Mouse (Mus musculus) midbrain, embryonic 16.5 days (tissue): Measurements from ENCODE around the gene Abcg1. TPM values are rescaled to one million over a fixed set of nuclear protein-coding genes. Genes with fewer than 3 reads are reported as not detected.

ENCODE experiments used
- ATAC-seq: fragments of 200-750 bp; cut with Nextera tagmentation; 2 replicates; pipeline ENCODE4 v1.8.0; 2017; ENCODE audit warnings: moderate TSS enrichment
- H3K27ac ChIP-seq: fragments of 300-500 bp; sonication (generic); 2 replicates; pipeline ENCODE4 v1.5.1; 2014; ENCODE audit warnings: mild to moderate bottlenecking, low read length, mixed read lengths
- H3K27me3 ChIP-seq: fragments of 300-500 bp; sonication (generic); 2 replicates; pipeline ENCODE4 v1.6.1; 2014; ENCODE audit warnings: low read depth, low read length, mixed read lengths; ENCODE audit not compliant: control insufficient read depth, insufficient read depth
- H3K36me3 ChIP-seq: fragments of 300-500 bp; sonication (generic); 2 replicates; pipeline ENCODE4 v1.6.1; 2014; ENCODE audit warnings: mild to moderate bottlenecking, low read length, moderate library complexity, mixed read lengths; ENCODE audit not compliant: control insufficient read depth, insufficient read depth
- H3K4me1 ChIP-seq: fragments of 300-500 bp; sonication (generic); 2 replicates; pipeline ENCODE4 v1.6.1; 2014; ENCODE audit warnings: mild to moderate bottlenecking, low read length, mixed read lengths; ENCODE audit not compliant: control insufficient read depth, insufficient read depth
- H3K4me2 ChIP-seq: fragments of 300-500 bp; sonication (generic); 2 replicates; pipeline ENCODE4 v1.6.1; 2014; ENCODE audit warnings: mild to moderate bottlenecking, low read length, mixed read lengths
- H3K4me3 ChIP-seq: fragments of 300-500 bp; sonication (generic); 2 replicates; pipeline ENCODE4 v1.5.1; 2014; ENCODE audit warnings: low read depth, mild to moderate bottlenecking, low read length, moderate library complexity, mixed read lengths
- H3K9ac ChIP-seq: fragments of 300-500 bp; sonication (generic); 2 replicates; pipeline ENCODE4 v1.6.1; 2014; ENCODE audit warnings: low read depth, low read length, mixed read lengths
- H3K9me3 ChIP-seq: fragments of 300-500 bp; sonication (generic); replicated peaks from 2 replicates; pipeline ENCODE4 v1.6.1; 2014; ENCODE audit warnings: mild to moderate bottlenecking, low read length, mixed read lengths; ENCODE audit not compliant: control insufficient read depth, poor library complexity, severe bottlenecking
- WGBS: fragments of 180-500 bp; shearing (Covaris S2); extraction: QIAGEN DNeasy Blood & Tissue Kit; methylation state at CpG from one replicate; pipeline ENCODE4 v1.1.7; 2014; 5-methylcytosine and 5-hydroxymethylcytosine counted together
- polyA plus RNA-seq: library from polyadenylated mRNA; unstranded; fragments of >200 nt; fragmentation: Nextera tagmentation; extraction: Ambion mirVana; gene quantifications from 2 replicates; pipeline ENCODE4 v1.2.1, GENCODE M21; 2015

Abcg1 gene
- polyA plus RNA-seq, 1 experiment from 2014 or later: 24.3 TPM

GRCm38 (mm10) chr17:31142116-31142515 lies 84.6 kb downstream of the Abcg1 start:
- no peak overlapping the region for H3K9ac ChIP-seq
- no peak overlapping the region for H3K4me3 ChIP-seq
- no peaks in the 10 kb centered on the region for H3K36me3 ChIP-seq
- H3K9me3 ChIP-seq: no peaks in the 10 kb centered on the region
- no peaks in the 10 kb centered on the region for H3K27me3 ChIP-seq
- ATAC-seq: no peak
- H3K27ac ChIP-seq: no peak overlapping the region
- 92% methylated on average over 7 of the region's 7 CpGs for WGBS
- H3K4me1 ChIP-seq: no peaks in the 10 kb centered on the region
- H3K4me2 ChIP-seq: no peak overlapping the region

GRCm38 (mm10) chr17:31144040-31145037 lies 86.9 kb downstream of the Abcg1 start, which contains the start of gene Tff2:
Tff2 (minus strand) TSS chr17:31144282.
- Histone ChIP-seq H3K4me2 (no peak within 1 kb of the TSS), H3K4me1 (no peaks in the 10 kb centered on the region), H3K9me3 (peaks cover 4% of the 10 kb centered on the region), H3K27me3 (no peaks in the 10 kb centered on the region), H3K27ac (no peak within 1 kb of the TSS), H3K36me3 (no peaks in the 10 kb centered on the region), H3K9ac (no peak within 1 kb of the TSS), H3K4me3 (no peak within 1 kb of the TSS)
- no peak for ATAC-seq
- WGBS: 71% methylated on average over 15 of the region's 15 CpGs

- 89% methylated on average over 9 of the region's 9 CpGs for WGBS
- ATAC-seq: no peak
- H3K27me3 ChIP-seq: no peaks in the 10 kb centered on the region
These were observed 88.5 kb downstream of the Abcg1 start for GRCm38 (mm10) chr17:31145998-31146397.

GRCm38 (mm10) chr17:31152512-31152911 lies 95.0 kb downstream of the Abcg1 start:
- no peaks in the 10 kb centered on the region for H3K27me3 ChIP-seq
- no peaks in the 10 kb centered on the region for H3K36me3 ChIP-seq
- no peak overlapping the region for H3K4me3 ChIP-seq
- no peak overlapping the region for H3K27ac ChIP-seq
- no peak overlapping the region for H3K9ac ChIP-seq
- H3K4me2 ChIP-seq: no peak overlapping the region
- H3K9me3 ChIP-seq: peaks cover 5% of the 10 kb centered on the region
- H3K4me1 ChIP-seq: no peaks in the 10 kb centered on the region
- no peak for ATAC-seq
- 31% methylated on average over 5 of the region's 5 CpGs for WGBS

More at GRCm38 (mm10) chr17:31145998-31146397, 88.5 kb downstream of the Abcg1 start:
- peaks cover 5% of the 10 kb centered on the region for H3K9me3 ChIP-seq
- H3K27ac ChIP-seq: no peak overlapping the region
- no peak overlapping the region for H3K4me3 ChIP-seq
- no peaks in the 10 kb centered on the region for H3K4me1 ChIP-seq
- H3K4me2 ChIP-seq: no peak overlapping the region
- H3K9ac ChIP-seq: no peak overlapping the region
- no peaks in the 10 kb centered on the region for H3K36me3 ChIP-seq

GRCm38 (mm10) chr17:31152966-31153499 lies 95.6 kb downstream of the Abcg1 start:
- no peak overlapping the region for H3K4me2 ChIP-seq
- H3K27ac ChIP-seq: no peak overlapping the region
- WGBS: 81% methylated on average over 9 of the region's 9 CpGs
- ATAC-seq: no peak
- H3K9me3 ChIP-seq: peaks cover 5% of the 10 kb centered on the region
- no peaks in the 10 kb centered on the region for H3K27me3 ChIP-seq
- H3K4me3 ChIP-seq: no peak overlapping the region
- H3K4me1 ChIP-seq: no peaks in the 10 kb centered on the region
- H3K9ac ChIP-seq: no peak overlapping the region
- H3K36me3 ChIP-seq: no peaks in the 10 kb centered on the region

GRCm38 (mm10) chr17:31153785-31154184 lies 96.3 kb downstream of the Abcg1 start:
- 88% methylated on average over 8 of the region's 8 CpGs for WGBS
- Histone ChIP-seq H3K9ac (no peak overlapping the region), H3K9me3 (peaks cover 5% of the 10 kb centered on the region), H3K36me3 (no peaks in the 10 kb centered on the region), H3K27ac (no peak overlapping the region), H3K4me3 (no peak overlapping the region), H3K4me1 (no peaks in the 10 kb centered on the region), H3K27me3 (no peaks in the 10 kb centered on the region), H3K4me2 (no peak overlapping the region)
- ATAC-seq: no peak

- 84% methylated on average over 6 of the region's 6 CpGs for WGBS
- H3K9me3 ChIP-seq: no peaks in the 10 kb centered on the region
- H3K27ac ChIP-seq: no peak overlapping the region
- no peaks in the 10 kb centered on the region for H3K36me3 ChIP-seq
- no peaks in the 10 kb centered on the region for H3K4me1 ChIP-seq
- no peak overlapping the region for H3K4me2 ChIP-seq
- H3K9ac ChIP-seq: no peak overlapping the region
- ATAC-seq: no peak
- no peak overlapping the region for H3K4me3 ChIP-seq
- H3K27me3 ChIP-seq: no peaks in the 10 kb centered on the region
These were observed 100.4 kb downstream of the Abcg1 start for GRCm38 (mm10) chr17:31157921-31158320.

GRCm38 (mm10) chr17:31160291-31160690 lies 102.8 kb downstream of the Abcg1 start:
- no peaks in the 10 kb centered on the region for H3K9me3 ChIP-seq
- no peak overlapping the region for H3K9ac ChIP-seq
- H3K27me3 ChIP-seq: no peaks in the 10 kb centered on the region
- 58% methylated on average over 4 of the region's 4 CpGs for WGBS
- no peak overlapping the region for H3K27ac ChIP-seq
- no peak for ATAC-seq
- H3K4me1 ChIP-seq: no peaks in the 10 kb centered on the region
- H3K4me2 ChIP-seq: no peak overlapping the region
- no peak overlapping the region for H3K4me3 ChIP-seq
- H3K36me3 ChIP-seq: no peaks in the 10 kb centered on the region

- Histone ChIP-seq H3K27me3 (no peaks in the 10 kb centered on the region), H3K4me2 (no peak overlapping the region), H3K4me1 (no peaks in the 10 kb centered on the region), H3K9me3 (no peaks in the 10 kb centered on the region), H3K36me3 (no peaks in the 10 kb centered on the region), H3K4me3 (no peak overlapping the region), H3K9ac (no peak overlapping the region), H3K27ac (no peak overlapping the region)
- WGBS: 90% methylated on average over 12 of the region's 12 CpGs
- no peak for ATAC-seq
These were observed 105.1 kb downstream of the Abcg1 start for GRCm38 (mm10) chr17:31162607-31163006.
